Mouse (Mus musculus): ENCODE data around the gene Pygm. TPM values are rescaled to one million over a fixed set of nuclear protein-coding genes. Genes with fewer than 3 reads are reported as not detected.
A peak's percentile ranks its signal among the peaks of the same experiment; 100 is the strongest.

The Pygm gene
- polyA plus RNA-seq, 1 experiment from 2014 or later: 2.7 TPM

- peaks cover 68% of the 10 kb centered on the region for H3K36me3 ChIP-seq
- peak overlapping the region; percentile 81 for H3K4me3 ChIP-seq (replicated peaks)
- H3K27ac ChIP-seq: peak overlapping the region; percentile 70
- peaks cover 63% of the 10 kb centered on the region for H3K4me1 ChIP-seq (replicated peaks)
- DNase-seq: no peak
- peak overlapping the region; percentile 87 for H3K9ac ChIP-seq
- no peaks in the 10 kb centered on the region for H3K27me3 ChIP-seq
- H3K4me2 ChIP-seq: peak overlapping the region; percentile 100
- ATAC-seq (ENCODE audit: low read depth): no peak
- no peaks in the 10 kb centered on the region for H3K9me3 ChIP-seq (replicated peaks)
- WGBS (ENCODE audit: insufficient replicate concordance): 52% methylated on average over 5 of the region's 5 CpGs
These were observed 41.8 kb upstream of the Pygm start for GRCm38 (mm10) chr19:6342276-6342933.

- Histone ChIP-seq H3K9me3 (replicated peaks) (no peaks in the 10 kb centered on the region), H3K27me3 (no peaks in the 10 kb centered on the region), H3K36me3 (peaks cover 62% of the 10 kb centered on the region), H3K4me1 (replicated peaks) (peaks cover 68% of the 10 kb centered on the region), H3K4me3 (replicated peaks) (no peak overlapping the region), H3K9ac (peak overlapping the region; percentile 26; the same call in 1 of the 2 replicates), H3K4me2 (peak overlapping the region; percentile 100; the same call in 1 of the 2 replicates), H3K27ac (no peak overlapping the region; the same call in 1 of the 2 replicates)
- ATAC-seq (ENCODE audit: low read depth) (no peak), DNase-seq (no peak)
- 58% methylated on average over 19 of the region's 19 CpGs for WGBS (ENCODE audit: insufficient replicate concordance)
These were observed 40.9 kb upstream of the Pygm start for GRCm38 (mm10) chr19:6343066-6343925.

- ATAC-seq (ENCODE audit: low read depth): no peak
- no peak overlapping the region for H3K4me3 ChIP-seq (replicated peaks)
- DNase-seq: no peak
- no peaks in the 10 kb centered on the region for H3K27me3 ChIP-seq
- H3K36me3 ChIP-seq: peaks cover 55% of the 10 kb centered on the region
- no peak overlapping the region for H3K27ac ChIP-seq
- no peak overlapping the region for H3K9ac ChIP-seq
- WGBS (ENCODE audit: insufficient replicate concordance): 80% methylated on average over 5 of the region's 5 CpGs
- no peak overlapping the region for H3K4me2 ChIP-seq
- H3K4me1 ChIP-seq (replicated peaks): peaks cover 72% of the 10 kb centered on the region
- no peaks in the 10 kb centered on the region for H3K9me3 ChIP-seq (replicated peaks)
These were observed 40.2 kb upstream of the Pygm start for GRCm38 (mm10) chr19:6343996-6344395.

- 84% methylated on average over 5 of the region's 5 CpGs for WGBS (ENCODE audit: insufficient replicate concordance)
- Histone ChIP-seq H3K4me2 (no peak overlapping the region), H3K9me3 (replicated peaks) (no peaks in the 10 kb centered on the region), H3K4me3 (replicated peaks) (no peak overlapping the region), H3K27me3 (no peaks in the 10 kb centered on the region), H3K27ac (0 out of 2 replicates have a peak overlapping the region, but pooled peaks have one; percentile 3), H3K36me3 (peaks cover 44% of the 10 kb centered on the region), H3K9ac (no peak overlapping the region), H3K4me1 (replicated peaks) (peaks cover 67% of the 10 kb centered on the region)
- ATAC-seq (ENCODE audit: low read depth): no peak
- no peak for DNase-seq
These were observed 38.2 kb upstream of the Pygm start for GRCm38 (mm10) chr19:6346023-6346422.

GRCm38 (mm10) chr19:6346661-6347060 is 37.5 kb upstream of the Pygm start:
- DNase-seq: no peak
- no peak overlapping the region for H3K4me2 ChIP-seq
- H3K27ac ChIP-seq: no peak overlapping the region
- no peak overlapping the region for H3K4me3 ChIP-seq (replicated peaks)
- H3K9me3 ChIP-seq (replicated peaks): no peaks in the 10 kb centered on the region
- H3K9ac ChIP-seq: no peak overlapping the region
- no peak for ATAC-seq (ENCODE audit: low read depth)
- 75% methylated on average over 10 of the region's 10 CpGs for WGBS (ENCODE audit: insufficient replicate concordance)
- peaks cover 64% of the 10 kb centered on the region for H3K4me1 ChIP-seq (replicated peaks)
- H3K27me3 ChIP-seq: no peaks in the 10 kb centered on the region
- peaks cover 44% of the 10 kb centered on the region for H3K36me3 ChIP-seq

GRCm38 (mm10) chr19:6347615-6348014 is 36.6 kb upstream of the Pygm start:
- Histone ChIP-seq H3K27ac (no peak overlapping the region), H3K27me3 (no peaks in the 10 kb centered on the region), H3K4me3 (replicated peaks) (no peak overlapping the region), H3K9ac (no peak overlapping the region), H3K4me2 (no peak overlapping the region), H3K36me3 (peaks cover 44% of the 10 kb centered on the region), H3K9me3 (replicated peaks) (no peaks in the 10 kb centered on the region), H3K4me1 (replicated peaks) (peaks cover 59% of the 10 kb centered on the region)
- DNase-seq (no peak), ATAC-seq (ENCODE audit: low read depth) (no peak)
- 88% methylated on average over 4 of the region's 4 CpGs for WGBS (ENCODE audit: insufficient replicate concordance)

- ATAC-seq (ENCODE audit: low read depth): no peak
- Histone ChIP-seq H3K4me2 (peak overlapping the region; percentile 39; the same call in 1 of the 2 replicates), H3K4me3 (replicated peaks) (no peak overlapping the region), H3K36me3 (peaks cover 46% of the 10 kb centered on the region), H3K9ac (peak overlapping the region; percentile 34), H3K27ac (peak overlapping the region; percentile 66), H3K9me3 (replicated peaks) (no peaks in the 10 kb centered on the region), H3K27me3 (no peaks in the 10 kb centered on the region), H3K4me1 (replicated peaks) (peaks cover 50% of the 10 kb centered on the region)
- WGBS (ENCODE audit: insufficient replicate concordance): 36% methylated on average over 9 of the region's 9 CpGs
- DNase-seq: no peak
These were observed 35.5 kb upstream of the Pygm start for GRCm38 (mm10) chr19:6348717-6349116.

- Histone ChIP-seq H3K4me3 (replicated peaks) (no peak overlapping the region), H3K4me2 (peak overlapping the region; percentile 39)
- WGBS (ENCODE audit: insufficient replicate concordance): 20% methylated on average over 14 of the region's 14 CpGs
These were observed 34.8 kb upstream of the Pygm start for GRCm38 (mm10) chr19:6349215-6349983.

GRCm38 (mm10) chr19:6351431-6352106 is 32.6 kb upstream of the Pygm start:
- Histone ChIP-seq H3K27ac (no peak overlapping the region), H3K4me2 (no peak overlapping the region), H3K4me1 (replicated peaks) (peaks cover 36% of the 10 kb centered on the region), H3K9me3 (replicated peaks) (no peaks in the 10 kb centered on the region), H3K36me3 (peaks cover 31% of the 10 kb centered on the region), H3K27me3 (no peaks in the 10 kb centered on the region), H3K9ac (no peak overlapping the region), H3K4me3 (replicated peaks) (no peak overlapping the region)
- ATAC-seq (ENCODE audit: low read depth) (no peak), DNase-seq (no peak)
- 74% methylated on average over 14 of the region's 14 CpGs for WGBS (ENCODE audit: insufficient replicate concordance)

More at GRCm38 (mm10) chr19:6349215-6349983, 34.8 kb upstream of the Pygm start:
- peak overlapping the region; percentile 66 for H3K27ac ChIP-seq
- H3K9ac ChIP-seq: peak overlapping the region; percentile 34
- H3K27me3 ChIP-seq: no peaks in the 10 kb centered on the region
- H3K36me3 ChIP-seq: peaks cover 46% of the 10 kb centered on the region
- peaks cover 46% of the 10 kb centered on the region for H3K4me1 ChIP-seq (replicated peaks)
- no peak for DNase-seq
- peak; percentile 66 for ATAC-seq (ENCODE audit: low read depth)
- H3K9me3 ChIP-seq (replicated peaks): no peaks in the 10 kb centered on the region

GRCm38 (mm10) chr19:6352107-6352505 is 32.1 kb upstream of the Pygm start:
- no peak overlapping the region for H3K4me3 ChIP-seq (replicated peaks)
- peaks cover 36% of the 10 kb centered on the region for H3K4me1 ChIP-seq (replicated peaks)
- no peaks in the 10 kb centered on the region for H3K27me3 ChIP-seq
- WGBS (ENCODE audit: insufficient replicate concordance): 40% methylated on average over 2 of the region's 2 CpGs
- no peak for DNase-seq
- ATAC-seq (ENCODE audit: low read depth): no peak
- no peak overlapping the region for H3K9ac ChIP-seq
- H3K9me3 ChIP-seq (replicated peaks): no peaks in the 10 kb centered on the region
- H3K4me2 ChIP-seq: no peak overlapping the region
- H3K36me3 ChIP-seq: peaks cover 25% of the 10 kb centered on the region
- H3K27ac ChIP-seq: no peak overlapping the region
